Comparison of ENCODE assay signal across 24 mouse cellular contexts in genomic region chr9:71146210-71146609, GRCm38 (mm10). TPM values are rescaled to one million over a fixed set of nuclear protein-coding genes. Genes with fewer than 3 reads are reported as not detected.
DNase-seq lines count a peak whose midpoint lies in the region; ATAC-seq lines count a peak whose summit lies in the region.
"Had no signal": no experiment of that assay in that cellular context is flagged by ENCODE, and none has a peak within 500 bp of the region (broad histone marks: within the 10 kb centered on the region; RNA-seq: fewer than 3 reads in every experiment).

No protein-coding gene starts in this region.

- no peak overlapping the region for H3K9ac ChIP-seq in liver, embryonic 11.5 days (ENCODE audit: low read depth, low read length)
- no peak overlapping the region for H3K9ac ChIP-seq in hindbrain, embryonic 14.5 days
- H3K9ac ChIP-seq in neural tube, embryonic 15.5 days (replicated peaks), result no peak overlapping the region
- H3K9ac ChIP-seq: embryonic facial prominence, embryonic 15.5 days; forebrain, embryonic 13.5 days; limb, embryonic 15.5 days; neural tube, embryonic 13.5 days had no signal

- H3K4me2 ChIP-seq in liver, embryonic 11.5 days, result peak overlapping the region; percentile 19; the same call in 1 of the 2 replicates
- no peak overlapping the region for H3K4me2 ChIP-seq in hindbrain, embryonic 14.5 days (replicated peaks)
- no peak overlapping the region for H3K4me2 ChIP-seq in neural tube, embryonic 15.5 days
- H3K4me2 ChIP-seq: embryonic facial prominence, embryonic 15.5 days; forebrain, embryonic 13.5 days; limb, embryonic 15.5 days; neural tube, embryonic 13.5 days had no signal

- no peak overlapping the region for H3K27ac ChIP-seq in liver, embryonic 11.5 days (ENCODE audit: low read depth, low read length)
- no peak overlapping the region for H3K27ac ChIP-seq in hindbrain, embryonic 14.5 days
- H3K27ac ChIP-seq in neural tube, embryonic 15.5 days (replicated peaks), result no peak overlapping the region
- H3K27ac ChIP-seq: embryonic facial prominence, embryonic 15.5 days; forebrain, embryonic 13.5 days; heart, embryonic 10.5 days; limb, embryonic 15.5 days; neural tube, embryonic 13.5 days had no signal

- intact Hi-C loops in heart, postnatal 14 days (cut with DNase I), result no loop called here

- peak; percentile 95 for ATAC-seq in liver, embryonic 11.5 days (replicated peaks; ENCODE audit: low FRiP score)
- 0 out of 2 replicates have a peak, but pooled peaks have one; percentile 33 for ATAC-seq in megakaryocyte, adult 5-6 weeks (ENCODE audit: poor library complexity, severe bottlenecking)
- ATAC-seq in hindbrain, embryonic 14.5 days (ENCODE audit: low FRiP score), result no peak
- ATAC-seq in neural tube, embryonic 15.5 days (ENCODE audit: low FRiP score), result no peak
- ATAC-seq: forebrain, embryonic 13.5 days; lung, postnatal 0 days; Patski had no signal

- peaks cover 19% of the 10 kb centered on the region for H3K4me1 ChIP-seq in liver, embryonic 11.5 days (replicated peaks; ENCODE audit: control insufficient read depth, insufficient read depth, low read length)
- H3K4me1 ChIP-seq in hindbrain, embryonic 14.5 days (replicated peaks; ENCODE audit: control insufficient read depth, insufficient read depth, low read length), result no peaks in the 10 kb centered on the region
- H3K4me1 ChIP-seq in neural tube, embryonic 15.5 days, result no peaks in the 10 kb centered on the region
- H3K4me1 ChIP-seq: embryonic facial prominence, embryonic 15.5 days; heart, embryonic 10.5 days; limb, embryonic 15.5 days; neural tube, embryonic 13.5 days had no signal

- H3K9me3 ChIP-seq in liver, embryonic 11.5 days (ENCODE audit: control insufficient read depth, low read length), result no peaks in the 10 kb centered on the region
- H3K9me3 ChIP-seq in hindbrain, embryonic 14.5 days (ENCODE audit: control insufficient read depth, low read length), result no peaks in the 10 kb centered on the region
- no peaks in the 10 kb centered on the region for H3K9me3 ChIP-seq in neural tube, embryonic 15.5 days (replicated peaks)
- H3K9me3 ChIP-seq: embryonic facial prominence, embryonic 15.5 days; forebrain, embryonic 13.5 days; heart, embryonic 10.5 days; limb, embryonic 15.5 days; neural tube, embryonic 13.5 days had no signal

- 56% methylated on average over 10 of the region's 10 CpGs for WGBS in liver, embryonic 11.5 days
- 95% methylated on average over 10 of the region's 10 CpGs for WGBS in hindbrain, embryonic 14.5 days
- WGBS in neural tube, embryonic 15.5 days, result 89% methylated on average over 10 of the region's 10 CpGs

- no peaks in the 10 kb centered on the region for H3K27me3 ChIP-seq in liver, embryonic 11.5 days (replicated peaks; ENCODE audit: control insufficient read depth, insufficient read depth, low read length)
- no peaks in the 10 kb centered on the region for H3K27me3 ChIP-seq in hindbrain, embryonic 14.5 days (ENCODE audit: control insufficient read depth, insufficient read depth, low read length)
- no peaks in the 10 kb centered on the region for H3K27me3 ChIP-seq in neural tube, embryonic 15.5 days (replicated peaks)
- H3K27me3 ChIP-seq: embryonic facial prominence, embryonic 15.5 days; forebrain, embryonic 13.5 days; limb, embryonic 15.5 days; neural tube, embryonic 13.5 days; Patski had no signal

- peak; percentile 40 for DNase-seq in heart, adult 11 months
- DNase-seq in heart, postnatal 14 days, result no peak
- DNase-seq in c-Kit-negative CD71-positive TER-119-positive erythroid progenitor cells, embryonic 14.5 days (ENCODE audit: low read depth, low spot score), result peak; percentile 74
- no peak for DNase-seq in liver, embryonic 11.5 days (ENCODE audit: low spot score)
- no peak for DNase-seq in hindbrain, embryonic 14.5 days (ENCODE audit: low spot score)
- no peak for DNase-seq in cerebellum, postnatal 14 days
- DNase-seq: adrenal gland, adult 8-10 months; cerebellum, adult 11-12 months; cerebellum, postnatal 36 days; gastrocnemius, postnatal 36 days; kidney, adult 9 months; layer of hippocampus, postnatal 36 days; midbrain, embryonic 14.5 days; thymus, postnatal 36 days had no signal

- H3K4me3 ChIP-seq in liver, embryonic 11.5 days (ENCODE audit: low read depth, low read length), result no peak overlapping the region
- H3K4me3 ChIP-seq in hindbrain, embryonic 14.5 days (replicated peaks; ENCODE audit: low read length), result no peak overlapping the region
- H3K4me3 ChIP-seq in neural tube, embryonic 15.5 days (replicated peaks), result no peak overlapping the region
- H3K4me3 ChIP-seq: embryonic facial prominence, embryonic 15.5 days; forebrain, embryonic 13.5 days; heart, embryonic 10.5 days; limb, embryonic 15.5 days; neural tube, embryonic 13.5 days had no signal

- no peaks in the 10 kb centered on the region for H3K36me3 ChIP-seq in liver, embryonic 11.5 days (ENCODE audit: control insufficient read depth, insufficient read depth, low read length)
- no peaks in the 10 kb centered on the region for H3K36me3 ChIP-seq in hindbrain, embryonic 14.5 days (replicated peaks; ENCODE audit: control insufficient read depth, insufficient read depth)
- no peaks in the 10 kb centered on the region for H3K36me3 ChIP-seq in neural tube, embryonic 15.5 days
- H3K36me3 ChIP-seq: embryonic facial prominence, embryonic 15.5 days; heart, embryonic 10.5 days; limb, embryonic 15.5 days; neural tube, embryonic 13.5 days had no signal

RNA-seq across cellular contexts. Expression of gene Aqp9, which starts 22.3 kb away (rescaled TPM):
- under 1 TPM; 0.73 to 0.84 TPM for total RNA-seq in heart, postnatal 14 days (2021)
- polyA plus RNA-seq in liver, embryonic 11.5 days (2014; fragmentation: Nextera tagmentation; extraction: Ambion mirVana), result 13.6 and 15.2 TPM in 2 replicates
- total RNA-seq in megakaryocyte, adult 5-6 weeks (2015), result 12.4 and 15.5 TPM in 2 replicates
- total RNA-seq in megakaryocyte, adult 5-6 weeks (2017), result 13.0 and 16.7 TPM in 2 replicates
- 0.31 and 0.34 TPM in 2 replicates for polyA plus RNA-seq in hindbrain, embryonic 14.5 days (2014; fragmentation: Nextera tagmentation; extraction: Ambion mirVana)
- 0.97 and 1.1 TPM in 2 replicates for polyA plus RNA-seq in neural tube, embryonic 15.5 days (2015; fragmentation: Nextera tagmentation; extraction: Ambion mirVana)
- polyA plus RNA-seq: hindbrain, embryonic 11.5 days had no signal

Comparison
In these comparisons a context has a peak if more than half of its experiments do, and no peak if none do; other contexts are left out.
1. DNase-seq: peak in heart, adult 11 months (single experiment) and c-Kit-negative CD71-positive TER-119-positive erythroid progenitor cells, embryonic 14.5 days (single experiment); none in heart, postnatal 14 days (0 of 2), liver, embryonic 11.5 days (single experiment), hindbrain, embryonic 14.5 days (single experiment) and cerebellum, postnatal 14 days (0 of 2).
2. ATAC-seq: peak in liver, embryonic 11.5 days (single experiment) and megakaryocyte, adult 5-6 weeks (single experiment); none in hindbrain, embryonic 14.5 days (single experiment) and neural tube, embryonic 15.5 days (single experiment).